Mouse (Mus musculus): ENCODE data around the gene Sel1l3. TPM values are rescaled to one million over a fixed set of nuclear protein-coding genes. Genes with fewer than 3 reads are reported as not detected.
A peak's percentile ranks its signal among the peaks of the same experiment; 100 is the strongest.

Sel1l3 gene
- polyA plus RNA-seq, 1 experiment: 47.7 TPM

GRCm38 (mm10) chr5:53187245-53187644, 26.5 kb downstream of the Sel1l3 start:
- peaks cover 4% of the 10 kb centered on the region for H3K4me1 ChIP-seq (ENCODE audit: control insufficient read depth, insufficient read depth, low read length)
- no peak overlapping the region for H3K27ac ChIP-seq (ENCODE audit: insufficient read depth, low read length)
- TF ChIP-seq POLR2A (IDR thresholded peaks at IDR 0.05; ENCODE audit: extremely low read depth, insufficient read depth, low read length): no peak
- H3K4me3 ChIP-seq (ENCODE audit: insufficient read depth, low read length): no peak overlapping the region

- Histone ChIP-seq H3K27ac (ENCODE audit: insufficient read depth, low read length) (no peak overlapping the region), H3K4me1 (ENCODE audit: control insufficient read depth, insufficient read depth, low read length) (peaks cover 2% of the 10 kb centered on the region), H3K4me3 (ENCODE audit: insufficient read depth, low read length) (no peak overlapping the region)
- TF ChIP-seq CTCF (IDR thresholded peaks at IDR 0.05; ENCODE audit: extremely low read depth, insufficient read depth, low read length) (no peak), POLR2A (IDR thresholded peaks at IDR 0.05; ENCODE audit: extremely low read depth, insufficient read depth, low read length) (no peak)
Measured at GRCm38 (mm10) chr5:53185803-53186202, 27.9 kb downstream of the Sel1l3 start.

- TF ChIP-seq POLR2A (IDR thresholded peaks at IDR 0.05; ENCODE audit: extremely low read depth, insufficient read depth, low read length) (no peak), CTCF (IDR thresholded peaks at IDR 0.05; ENCODE audit: extremely low read depth, insufficient read depth, low read length) (no peak)
Measured at GRCm38 (mm10) chr5:53179965-53180364, 33.8 kb downstream of the Sel1l3 start.

GRCm38 (mm10) chr5:53176703-53177102, 37.0 kb downstream of the Sel1l3 start:
- Histone ChIP-seq H3K27ac (ENCODE audit: insufficient read depth, low read length) (no peak overlapping the region), H3K4me3 (ENCODE audit: insufficient read depth, low read length) (no peak overlapping the region), H3K4me1 (ENCODE audit: control insufficient read depth, insufficient read depth, low read length) (peaks cover 3% of the 10 kb centered on the region)
- no peak for TF ChIP-seq CTCF (IDR thresholded peaks at IDR 0.05; ENCODE audit: extremely low read depth, insufficient read depth, low read length)
- TF ChIP-seq POLR2A (IDR thresholded peaks at IDR 0.05; ENCODE audit: extremely low read depth, insufficient read depth, low read length): no peak

More at GRCm38 (mm10) chr5:53179965-53180364, 33.8 kb downstream of the Sel1l3 start:
- H3K4me1 ChIP-seq (ENCODE audit: control insufficient read depth, insufficient read depth, low read length): no peaks in the 10 kb centered on the region; the same call in 1 of the 2 replicates
- H3K4me3 ChIP-seq (ENCODE audit: insufficient read depth, low read length): no peak overlapping the region
- no peak overlapping the region for H3K27ac ChIP-seq (ENCODE audit: insufficient read depth, low read length)

- H3K4me1 ChIP-seq (ENCODE audit: control insufficient read depth, insufficient read depth, low read length): peaks cover 4% of the 10 kb centered on the region
- no peak overlapping the region for H3K27ac ChIP-seq (ENCODE audit: insufficient read depth, low read length)
- H3K4me3 ChIP-seq (ENCODE audit: insufficient read depth, low read length): no peak overlapping the region
- TF ChIP-seq CTCF (IDR thresholded peaks at IDR 0.05; ENCODE audit: extremely low read depth, insufficient read depth, low read length) (no peak), POLR2A (IDR thresholded peaks at IDR 0.05; ENCODE audit: extremely low read depth, insufficient read depth, low read length) (no peak)
Measured at GRCm38 (mm10) chr5:53176075-53176474, 37.7 kb downstream of the Sel1l3 start.

GRCm38 (mm10) chr5:53175195-53175594, 38.5 kb downstream of the Sel1l3 start:
- no peak overlapping the region for H3K27ac ChIP-seq (ENCODE audit: insufficient read depth, low read length)
- H3K4me3 ChIP-seq (ENCODE audit: insufficient read depth, low read length): no peak overlapping the region
- H3K4me1 ChIP-seq (ENCODE audit: control insufficient read depth, insufficient read depth, low read length): peaks cover 6% of the 10 kb centered on the region
- no peak for TF ChIP-seq POLR2A (IDR thresholded peaks at IDR 0.05; ENCODE audit: extremely low read depth, insufficient read depth, low read length)
- TF ChIP-seq CTCF (IDR thresholded peaks at IDR 0.05; ENCODE audit: extremely low read depth, insufficient read depth, low read length): no peak

- TF ChIP-seq CTCF (IDR thresholded peaks at IDR 0.05; ENCODE audit: extremely low read depth, insufficient read depth, low read length): no peak
- TF ChIP-seq POLR2A (IDR thresholded peaks at IDR 0.05; ENCODE audit: extremely low read depth, insufficient read depth, low read length): no peak
Measured at GRCm38 (mm10) chr5:53174461-53174860, 39.3 kb downstream of the Sel1l3 start.

GRCm38 (mm10) chr5:53172908-53173307, 40.8 kb downstream of the Sel1l3 start:
- Histone ChIP-seq H3K4me1 (ENCODE audit: control insufficient read depth, insufficient read depth, low read length) (peaks cover 14% of the 10 kb centered on the region), H3K4me3 (ENCODE audit: insufficient read depth, low read length) (no peak overlapping the region), H3K27ac (ENCODE audit: insufficient read depth, low read length) (no peak overlapping the region)
- TF ChIP-seq CTCF (IDR thresholded peaks at IDR 0.05; ENCODE audit: extremely low read depth, insufficient read depth, low read length) (no peak), POLR2A (IDR thresholded peaks at IDR 0.05; ENCODE audit: extremely low read depth, insufficient read depth, low read length) (no peak)

More at GRCm38 (mm10) chr5:53174461-53174860, 39.3 kb downstream of the Sel1l3 start:
- H3K27ac ChIP-seq (ENCODE audit: insufficient read depth, low read length): no peak overlapping the region
- no peak overlapping the region for H3K4me3 ChIP-seq (ENCODE audit: insufficient read depth, low read length)
- peaks cover 6% of the 10 kb centered on the region for H3K4me1 ChIP-seq (ENCODE audit: control insufficient read depth, insufficient read depth, low read length)

GRCm38 (mm10) chr5:53172256-53172636, 41.5 kb downstream of the Sel1l3 start:
- 0 out of 2 replicates have a peak overlapping the region, but pooled peaks have one; percentile 12 for H3K27ac ChIP-seq (ENCODE audit: insufficient read depth, low read length)
- H3K4me1 ChIP-seq (ENCODE audit: control insufficient read depth, insufficient read depth, low read length): peaks cover 18% of the 10 kb centered on the region
- no peak overlapping the region for H3K4me3 ChIP-seq (ENCODE audit: insufficient read depth, low read length)
- TF ChIP-seq POLR2A (IDR thresholded peaks at IDR 0.05; ENCODE audit: extremely low read depth, insufficient read depth, low read length): no peak
- no peak for TF ChIP-seq CTCF (IDR thresholded peaks at IDR 0.05; ENCODE audit: extremely low read depth, insufficient read depth, low read length)

- Histone ChIP-seq H3K27ac (ENCODE audit: insufficient read depth, low read length) (peak overlapping the region; percentile 79; the same call in 1 of the 2 replicates), H3K4me1 (ENCODE audit: control insufficient read depth, insufficient read depth, low read length) (peaks cover 21% of the 10 kb centered on the region), H3K4me3 (ENCODE audit: insufficient read depth, low read length) (no peak overlapping the region)
- TF ChIP-seq POLR2A (IDR thresholded peaks at IDR 0.05; ENCODE audit: extremely low read depth, insufficient read depth, low read length) (no peak), CTCF (IDR thresholded peaks at IDR 0.05; ENCODE audit: extremely low read depth, insufficient read depth, low read length) (no peak)
Measured at GRCm38 (mm10) chr5:53171611-53172255, 42.0 kb downstream of the Sel1l3 start.
